Mouse (Mus musculus) ES-E14 (cell line): ENCODE results near the gene Serpina3i. TPM values are rescaled to one million over a fixed set of nuclear protein-coding genes. Genes with fewer than 3 reads are reported as not detected.

Source experiments
- DNase-seq: peaks from one replicate; pipeline ENCODE4 v3.0.0-alpha.2; 2013; ENCODE audit warnings: low read depth, low spot score
- H3K27ac ChIP-seq: 2 replicates; pipeline ENCODE4 v1.5.1; 2012; ENCODE audit warnings: low read depth, mild to moderate bottlenecking, low read length, moderate library complexity, mixed read lengths; ENCODE audit not compliant: poor library complexity, insufficient read depth, severe bottlenecking
- H3K36me3 ChIP-seq: 2 replicates; pipeline ENCODE4 v1.6.1; 2012; ENCODE audit warnings: mild to moderate bottlenecking, low read length, moderate library complexity, mixed read lengths; ENCODE audit not compliant: control insufficient read depth, poor library complexity, insufficient read depth, severe bottlenecking
- H3K4me1 ChIP-seq, 2 experiments: fragments of 150-350 bp in 1 of 2; sonication (generic) in 1 of 2; 2 replicates each; pipeline ENCODE4 v1.6.1; 2012; ENCODE audit warnings: low read length in 2 of 2, mild to moderate bottlenecking in 1 of 2, mixed read lengths in 1 of 2; ENCODE audit not compliant: control insufficient read depth in 2 of 2, insufficient read depth in 2 of 2, poor library complexity in 1 of 2
- H3K4me3 ChIP-seq, 2 experiments: fragments of 150-350 bp in 1 of 2; sonication (generic) in 1 of 2; 2 replicates each; pipeline ENCODE4 v1.5.1; 2012; ENCODE audit warnings: low read length in 2 of 2, low read depth in 1 of 2, mild to moderate bottlenecking in 1 of 2, mixed read lengths in 1 of 2; ENCODE audit not compliant: insufficient read depth in 1 of 2, poor library complexity in 1 of 2, severe bottlenecking in 1 of 2
- H3K9ac ChIP-seq: 2 replicates; pipeline ENCODE4 v1.6.1; 2012; ENCODE audit warnings: low read depth, mild to moderate bottlenecking, low read length, mixed read lengths; ENCODE audit not compliant: poor library complexity, insufficient read depth, severe bottlenecking
- H3K9me3 ChIP-seq: fragments of 150-350 bp; sonication (generic); 2 replicates; pipeline ENCODE4 v1.6.1; 2012; ENCODE audit warnings: low read depth, mild to moderate bottlenecking, low read length; ENCODE audit not compliant: control insufficient read depth, insufficient read depth
- CHD2 ChIP-seq: IDR thresholded peaks from 2 replicates; pipeline ENCODE4 v1.6.1; 2014; ENCODE audit warnings: mild to moderate bottlenecking, low read depth, low read length, inconsistent platforms
- HCFC1 ChIP-seq: IDR thresholded peaks from 2 replicates; pipeline ENCODE4 v1.6.1; 2012; ENCODE audit warnings: low read length, inconsistent platforms, borderline replicate concordance; ENCODE audit not compliant: insufficient read depth
- MAFK ChIP-seq: IDR thresholded peaks from 2 replicates; pipeline ENCODE4 v1.6.1; 2014; ENCODE audit warnings: mild to moderate bottlenecking, low read depth, low read length, inconsistent platforms; ENCODE audit not compliant: insufficient read depth
- ZC3H11A ChIP-seq: IDR thresholded peaks from 2 replicates; pipeline ENCODE4 v1.6.1; 2012; ENCODE audit warnings: low read depth, mild to moderate bottlenecking, inconsistent platforms, low read length, borderline replicate concordance
- ZNF384 ChIP-seq: IDR thresholded peaks from 2 replicates; pipeline ENCODE4 v1.6.1; 2012; ENCODE audit warnings: low read depth, low read length, inconsistent platforms
- in situ Hi-C, 2 experiments: fragments of 600-800 bp; cut with MboI; formaldehyde crosslinking; loops; one replicate each; pipeline ENCODE4 v1.15.1; 2025; ENCODE audit warnings: low sequenced_read_pairs in 2 of 2, inconsistent platforms in 1 of 2; ENCODE audit not compliant: unreplicated experiment in 2 of 2
- total RNA-seq: library from RNA; depleted of rRNA; stranded (reverse); fragments of 300-350 nt; gene quantifications from 2 replicates; pipeline ENCODE4 v1.2.3, GENCODE M21; 2012

Gene Serpina3i
- total RNA-seq, 1 experiment: 1.4 TPM

GRCm38 (mm10) chr12:104278216-104279055, 15.5 kb downstream of the Serpina3i start:
- in situ Hi-C loops: no loop called here
- DNase-seq: no peak
- no peak overlapping the region for H3K27ac ChIP-seq

GRCm38 (mm10) chr12:104279056-104279435, 16.1 kb downstream of the Serpina3i start:
- H3K27ac ChIP-seq: no peak overlapping the region
- H3K4me1 ChIP-seq: no peaks in the 10 kb centered on the region
- H3K9me3 ChIP-seq: peaks cover 4% of the 10 kb centered on the region; the same call in 1 of the 2 replicates
- no peak overlapping the region for H3K4me3 ChIP-seq
- no peak for DNase-seq
- no peak for TF ChIP-seq ZNF384
- TF ChIP-seq ZC3H11A: no peak
- no peak for TF ChIP-seq MAFK
- no peak for TF ChIP-seq HCFC1
- TF ChIP-seq CHD2: no peak
- in situ Hi-C loops: no loop called here
- no peak overlapping the region for H3K9ac ChIP-seq
- H3K36me3 ChIP-seq: no peaks in the 10 kb centered on the region

More at GRCm38 (mm10) chr12:104278216-104279055, 15.5 kb downstream of the Serpina3i start:
- no peak overlapping the region for H3K9ac ChIP-seq
- TF ChIP-seq HCFC1: no peak
- no peak for TF ChIP-seq ZNF384
- TF ChIP-seq MAFK: no peak
- TF ChIP-seq ZC3H11A: no peak
- no peak for TF ChIP-seq CHD2
- H3K4me1 ChIP-seq: no peaks in the 10 kb centered on the region
- H3K9me3 ChIP-seq: peaks cover 4% of the 10 kb centered on the region; the same call in 1 of the 2 replicates
- H3K4me3 ChIP-seq: no peak overlapping the region
- H3K36me3 ChIP-seq: no peaks in the 10 kb centered on the region

GRCm38 (mm10) chr12:104283380-104283779, 20.5 kb downstream of the Serpina3i start:
- H3K4me1 ChIP-seq: no peaks in the 10 kb centered on the region
- no peak overlapping the region for H3K9ac ChIP-seq
- H3K9me3 ChIP-seq: peaks cover 4% of the 10 kb centered on the region; the same call in 1 of the 2 replicates
- no peak for DNase-seq
- no peak overlapping the region for H3K4me3 ChIP-seq
- no peak overlapping the region for H3K27ac ChIP-seq
- H3K36me3 ChIP-seq: no peaks in the 10 kb centered on the region
- in situ Hi-C loops: no loop called here
- TF ChIP-seq MAFK (no peak), CHD2 (no peak), ZC3H11A (no peak), ZNF384 (no peak), HCFC1 (no peak)

GRCm38 (mm10) chr12:104288336-104288735, 25.4 kb downstream of the Serpina3i start:
- TF ChIP-seq ZNF384: no peak
- no peak for TF ChIP-seq HCFC1
- TF ChIP-seq MAFK: no peak
- Histone ChIP-seq H3K9me3 (no peaks in the 10 kb centered on the region), H3K36me3 (no peaks in the 10 kb centered on the region), H3K4me1 (no peaks in the 10 kb centered on the region), H3K4me3 (no peak overlapping the region), H3K9ac (no peak overlapping the region), H3K27ac (no peak overlapping the region)
- DNase-seq: no peak
- in situ Hi-C loops: no loop called here

GRCm38 (mm10) chr12:104289872-104290271, 26.9 kb downstream of the Serpina3i start:
- H3K9ac ChIP-seq: no peak overlapping the region
- no peaks in the 10 kb centered on the region for H3K4me1 ChIP-seq
- in situ Hi-C loops: no loop called here
- no peak overlapping the region for H3K4me3 ChIP-seq
- no peaks in the 10 kb centered on the region for H3K9me3 ChIP-seq
- TF ChIP-seq HCFC1 (no peak), ZC3H11A (no peak), ZNF384 (no peak), MAFK (no peak), CHD2 (no peak)
- H3K36me3 ChIP-seq: no peaks in the 10 kb centered on the region
- DNase-seq: no peak
- H3K27ac ChIP-seq: no peak overlapping the region
